Mouse (Mus musculus) kidney, embryonic 14.5 days (tissue): ENCODE measurements around the gene Gm5678. TPM values are rescaled to one million over a fixed set of nuclear protein-coding genes. Genes with fewer than 3 reads are reported as not detected.

Source experiments
- ATAC-seq: fragments of 200-750 bp; cut with Nextera tagmentation; 2 replicates; pipeline ENCODE4 v1.8.0; 2017; ENCODE audit warnings: moderate number of reproducible peaks, mild to moderate bottlenecking, moderate TSS enrichment, moderate library complexity; ENCODE audit not compliant: low FRiP score, low TSS enrichment
- H3K27ac ChIP-seq: fragments of 300-500 bp; sonication (generic); 2 replicates; pipeline ENCODE4 v1.5.1; 2014; ENCODE audit warnings: low read depth, mild to moderate bottlenecking, low read length, moderate library complexity, mixed read lengths
- H3K27me3 ChIP-seq: fragments of 300-500 bp; sonication (generic); 2 replicates; pipeline ENCODE4 v1.6.1; 2014; ENCODE audit warnings: mild to moderate bottlenecking, low read length; ENCODE audit not compliant: control insufficient read depth, insufficient read depth
- H3K36me3 ChIP-seq: fragments of 300-500 bp; sonication (generic); 2 replicates; pipeline ENCODE4 v1.6.1; 2014; ENCODE audit warnings: low read length, mixed read lengths; ENCODE audit not compliant: control insufficient read depth, insufficient read depth
- H3K4me1 ChIP-seq: fragments of 300-500 bp; sonication (generic); 2 replicates; pipeline ENCODE4 v1.6.1; 2014; ENCODE audit warnings: low read length, mixed read lengths; ENCODE audit not compliant: control insufficient read depth, insufficient read depth
- H3K4me2 ChIP-seq: fragments of 300-500 bp; sonication (generic); replicated peaks from 2 replicates; pipeline ENCODE4 v1.6.1; 2014; ENCODE audit warnings: low read depth, mild to moderate bottlenecking, low read length
- H3K4me3 ChIP-seq: fragments of 300-500 bp; sonication (generic); 2 replicates; pipeline ENCODE4 v1.5.1; 2014; ENCODE audit warnings: mild to moderate bottlenecking, low read length
- H3K9ac ChIP-seq: fragments of 300-500 bp; sonication (generic); 2 replicates; pipeline ENCODE4 v1.6.1; 2014; ENCODE audit warnings: low read depth, mild to moderate bottlenecking, low read length, moderate library complexity
- H3K9me3 ChIP-seq: fragments of 300-500 bp; sonication (generic); 2 replicates; pipeline ENCODE4 v1.6.1; 2016; ENCODE audit warnings: low read length; ENCODE audit not compliant: control insufficient read depth
- WGBS: fragments of 180-500 bp; shearing (Covaris S2); extraction: QIAGEN DNeasy Blood & Tissue Kit; methylation state at CpG from one replicate; pipeline ENCODE4 v1.1.7; 2014; 5-methylcytosine and 5-hydroxymethylcytosine counted together
- polyA plus RNA-seq: library from polyadenylated mRNA; unstranded; fragments of >200 nt; fragmentation: Nextera tagmentation; extraction: Ambion mirVana; gene quantifications from 2 replicates; pipeline ENCODE4 v1.2.1, GENCODE M21; 2014

Gm5678 gene
- polyA plus RNA-seq, 1 experiment from 2014 or later = not detected

- H3K4me3 ChIP-seq = no peak overlapping the region
- no peaks in the 10 kb centered on the region for H3K4me1 ChIP-seq
- H3K4me2 ChIP-seq = no peak overlapping the region
- H3K9ac ChIP-seq = no peak overlapping the region
- no peaks in the 10 kb centered on the region for H3K27me3 ChIP-seq
- ATAC-seq = no peak
- H3K27ac ChIP-seq = no peak overlapping the region
- 92% methylated on average over 5 of the region's 5 CpGs for WGBS
- H3K9me3 ChIP-seq = peaks cover 4% of the 10 kb centered on the region; the same call in 1 of the 2 replicates
- H3K36me3 ChIP-seq = no peaks in the 10 kb centered on the region
Observed at GRCm38 (mm10) chr16:93671064-93671463, 43.2 kb downstream of the Gm5678 start.

- no peaks in the 10 kb centered on the region for H3K36me3 ChIP-seq
- H3K27me3 ChIP-seq = no peaks in the 10 kb centered on the region
- H3K4me1 ChIP-seq = no peaks in the 10 kb centered on the region
- no peaks in the 10 kb centered on the region for H3K9me3 ChIP-seq
- H3K9ac ChIP-seq = no peak overlapping the region
- no peak overlapping the region for H3K27ac ChIP-seq
- no peak overlapping the region for H3K4me3 ChIP-seq
- H3K4me2 ChIP-seq = no peak overlapping the region
- 83% methylated on average over 5 of the region's 5 CpGs for WGBS
- no peak for ATAC-seq
Observed at GRCm38 (mm10) chr16:93676376-93676775, 48.5 kb downstream of the Gm5678 start.

- 74% methylated on average over 4 of the region's 4 CpGs for WGBS
Observed at GRCm38 (mm10) chr16:93678206-93678605, 50.3 kb downstream of the Gm5678 start.

GRCm38 (mm10) chr16:93679165-93679564, 51.3 kb downstream of the Gm5678 start:
- no peaks in the 10 kb centered on the region for H3K36me3 ChIP-seq

More at GRCm38 (mm10) chr16:93678206-93678605, 50.3 kb downstream of the Gm5678 start:
- no peaks in the 10 kb centered on the region for H3K36me3 ChIP-seq
- no peaks in the 10 kb centered on the region for H3K9me3 ChIP-seq
- no peak overlapping the region for H3K9ac ChIP-seq
- no peak for ATAC-seq
- peaks cover 14% of the 10 kb centered on the region for H3K27me3 ChIP-seq
- H3K4me1 ChIP-seq = peaks cover 4% of the 10 kb centered on the region; the same call in 1 of the 2 replicates
- no peak overlapping the region for H3K4me2 ChIP-seq
- H3K4me3 ChIP-seq = no peak overlapping the region
- H3K27ac ChIP-seq = no peak overlapping the region

More at GRCm38 (mm10) chr16:93679165-93679564, 51.3 kb downstream of the Gm5678 start:
- H3K27me3 ChIP-seq = peaks cover 24% of the 10 kb centered on the region
- H3K4me2 ChIP-seq = no peak overlapping the region
- WGBS = 74% methylated on average over 9 of the region's 9 CpGs
- no peak overlapping the region for H3K27ac ChIP-seq
- peaks cover 8% of the 10 kb centered on the region; the same call in 1 of the 2 replicates for H3K4me1 ChIP-seq
- no peaks in the 10 kb centered on the region for H3K9me3 ChIP-seq
- no peak overlapping the region for H3K9ac ChIP-seq
- no peak for ATAC-seq
- H3K4me3 ChIP-seq = no peak overlapping the region

Other genes starting within 250 kb of the Gm5678 start
- gene Setd4, start 24.0 kb upstream of the Gm5678 start, polyA plus RNA-seq = 12.4 and 13.9 TPM in 2 replicates
- gene Cbr1, start 22.2 kb upstream of the Gm5678 start, polyA plus RNA-seq = 96.0 and 104 TPM in 2 replicates
- 3.4 and 4.1 TPM in 2 replicates for gene Cbr3, start 55.1 kb downstream of the Gm5678 start, polyA plus RNA-seq
- gene Dop1b, start 83.8 kb downstream of the Gm5678 start, polyA plus RNA-seq = 21.4 and 21.6 TPM in 2 replicates
- 23.5 and 42.7 TPM in 2 replicates for gene Morc3, start 204.0 kb downstream of the Gm5678 start, polyA plus RNA-seq